Mouse (Mus musculus) hindbrain, embryonic 16.5 days (tissue): ENCODE results near the gene Ksr1. TPM values are rescaled to one million over a fixed set of nuclear protein-coding genes. Genes with fewer than 3 reads are reported as not detected.

Source experiments
- ATAC-seq: fragments of 200-750 bp; cut with Nextera tagmentation; 2 replicates; pipeline ENCODE4 v1.8.0; 2017; ENCODE audit warnings: moderate TSS enrichment, moderate library complexity
- H3K27ac ChIP-seq: fragments of 300-500 bp; sonication (generic); 2 replicates; pipeline ENCODE4 v1.5.1; 2014; ENCODE audit warnings: low read depth, mild to moderate bottlenecking, control low read depth, low read length, moderate library complexity
- H3K27me3 ChIP-seq: fragments of 300-500 bp; sonication (generic); replicated peaks from 2 replicates; pipeline ENCODE4 v1.6.1; 2014; ENCODE audit warnings: low read length; ENCODE audit not compliant: control insufficient read depth, insufficient read depth
- H3K36me3 ChIP-seq: fragments of 300-500 bp; sonication (generic); 2 replicates; pipeline ENCODE4 v1.6.1; 2014; ENCODE audit warnings: mild to moderate bottlenecking, low read length, moderate library complexity, mixed read lengths; ENCODE audit not compliant: control insufficient read depth, insufficient read depth
- H3K4me1 ChIP-seq: fragments of 300-500 bp; sonication (generic); 2 replicates; pipeline ENCODE4 v1.6.1; 2014; ENCODE audit warnings: low read depth, low read length; ENCODE audit not compliant: control insufficient read depth, insufficient read depth
- H3K4me2 ChIP-seq: fragments of 300-500 bp; sonication (generic); 2 replicates; pipeline ENCODE4 v1.6.1; 2014; ENCODE audit warnings: mild to moderate bottlenecking, low read length, control low read depth, moderate library complexity
- H3K4me3 ChIP-seq: fragments of 300-500 bp; sonication (generic); 2 replicates; pipeline ENCODE4 v1.5.1; 2014; ENCODE audit warnings: mild to moderate bottlenecking, low read length, control low read depth, moderate library complexity
- H3K9ac ChIP-seq: fragments of 300-500 bp; sonication (generic); 2 replicates; pipeline ENCODE4 v1.6.1; 2014; ENCODE audit warnings: low read depth, mild to moderate bottlenecking, control low read depth, low read length, moderate library complexity
- H3K9me3 ChIP-seq: fragments of 300-500 bp; sonication (generic); 2 replicates; pipeline ENCODE4 v1.6.1; 2014; ENCODE audit warnings: mild to moderate bottlenecking, low read length, moderate library complexity; ENCODE audit not compliant: control insufficient read depth
- whole genome bisulfite sequencing: fragments of 180-500 bp; shearing (Covaris S2); extraction: QIAGEN DNeasy Blood & Tissue Kit; methylation state at CpG from one replicate; pipeline ENCODE4 v1.1.7; 2014; 5-methylcytosine and 5-hydroxymethylcytosine counted together
- polyA plus RNA-seq: library from polyadenylated mRNA; unstranded; fragments of >200 nt; fragmentation: Nextera tagmentation; extraction: Ambion mirVana; gene quantifications from 2 replicates; pipeline ENCODE4 v1.2.1, GENCODE M21; 2015

Gene Ksr1
- polyA plus RNA-seq, 1 experiment from 2014 or later, result 4.4 TPM

DNA sequence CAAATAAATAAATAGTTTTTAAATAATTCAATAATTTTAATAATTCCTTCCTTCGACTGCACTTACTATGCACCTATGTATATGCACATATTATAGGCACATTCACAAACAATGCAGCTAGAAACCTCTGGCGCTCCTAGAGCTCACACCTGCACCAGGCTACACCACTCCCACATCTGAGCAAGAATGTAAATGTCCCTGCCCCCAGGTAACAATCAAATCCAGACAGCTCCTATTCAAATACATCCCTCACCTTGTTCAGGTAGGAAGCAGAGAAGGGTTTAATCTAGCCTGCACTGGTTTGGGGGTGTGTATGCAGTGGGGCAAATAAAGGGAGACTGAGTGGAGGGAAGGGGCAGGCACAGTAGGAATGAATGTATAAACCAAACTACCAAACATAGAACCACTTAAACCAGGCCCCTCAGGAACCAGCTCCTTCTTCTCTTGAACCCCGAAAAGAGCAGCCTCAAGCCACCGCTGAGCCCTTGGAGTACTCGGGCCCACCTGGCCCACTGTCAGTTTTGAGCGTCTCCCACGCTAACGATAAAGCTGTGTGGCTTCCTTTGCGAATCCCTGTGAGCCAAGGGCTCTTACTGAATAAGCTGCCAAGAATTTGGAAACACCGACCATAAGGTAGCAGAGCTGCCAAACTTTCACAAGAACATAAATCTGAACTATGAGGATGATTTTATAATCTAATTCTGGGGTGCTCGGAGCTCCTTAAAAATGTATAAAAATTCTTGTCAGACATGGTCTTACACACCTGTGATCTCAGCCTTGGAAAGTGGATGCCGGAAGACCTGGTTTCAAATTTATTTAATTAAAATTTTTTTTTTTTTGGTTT is 167.8 kb downstream of the Ksr1 start:
- H3K9ac ChIP-seq, result no peak overlapping the region
- ATAC-seq, result no peak
- H3K4me2 ChIP-seq, result no peak overlapping the region
- WGBS, result 83% methylated on average over 12 of the region's 12 CpGs
- H3K27me3 ChIP-seq, result no peaks in the 10 kb centered on the region
- H3K9me3 ChIP-seq, result no peaks in the 10 kb centered on the region
- H3K4me3 ChIP-seq, result no peak overlapping the region
- H3K4me1 ChIP-seq, result peaks cover 2% of the 10 kb centered on the region
- no peak overlapping the region for H3K27ac ChIP-seq
- H3K36me3 ChIP-seq, result no peaks in the 10 kb centered on the region

DNA sequence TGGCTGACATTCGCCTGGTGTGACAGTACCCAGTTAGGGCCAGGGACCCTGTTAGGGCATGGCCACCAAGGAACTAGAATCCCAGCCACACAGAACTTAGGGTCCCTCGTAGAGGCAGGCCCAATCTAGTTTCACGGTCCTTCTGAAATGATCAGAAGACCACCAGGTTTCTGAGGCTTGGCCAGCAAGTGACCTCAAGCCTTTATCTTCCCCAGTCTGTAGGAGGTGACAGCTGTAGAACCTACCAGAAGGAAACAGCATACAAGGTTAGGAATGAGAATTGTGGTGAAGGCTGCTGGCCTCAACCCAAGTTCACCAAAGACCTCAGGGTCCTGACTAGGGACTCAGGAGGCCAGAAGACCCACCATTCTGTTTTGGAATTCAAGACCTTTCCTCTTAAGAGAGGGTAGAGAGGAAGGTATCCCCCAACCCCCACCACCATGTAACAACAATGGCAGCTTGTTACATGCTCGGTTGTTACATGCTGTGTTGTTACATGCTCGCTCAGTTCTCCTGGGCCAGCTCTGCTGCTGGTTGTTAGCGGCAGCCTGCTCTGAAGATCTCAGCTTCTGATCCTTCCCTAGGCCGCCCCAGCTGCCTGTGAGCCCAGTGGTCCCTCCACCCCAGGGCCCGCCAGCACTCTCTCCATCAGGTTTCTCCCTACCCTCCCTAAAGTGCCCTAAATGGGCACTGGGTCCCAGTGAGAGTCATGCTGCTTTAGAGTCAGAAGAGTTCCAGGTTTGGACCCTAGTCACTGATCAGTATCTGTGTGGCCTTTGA is 169.3 kb downstream of the Ksr1 start:
- no peak for ATAC-seq

DNA sequence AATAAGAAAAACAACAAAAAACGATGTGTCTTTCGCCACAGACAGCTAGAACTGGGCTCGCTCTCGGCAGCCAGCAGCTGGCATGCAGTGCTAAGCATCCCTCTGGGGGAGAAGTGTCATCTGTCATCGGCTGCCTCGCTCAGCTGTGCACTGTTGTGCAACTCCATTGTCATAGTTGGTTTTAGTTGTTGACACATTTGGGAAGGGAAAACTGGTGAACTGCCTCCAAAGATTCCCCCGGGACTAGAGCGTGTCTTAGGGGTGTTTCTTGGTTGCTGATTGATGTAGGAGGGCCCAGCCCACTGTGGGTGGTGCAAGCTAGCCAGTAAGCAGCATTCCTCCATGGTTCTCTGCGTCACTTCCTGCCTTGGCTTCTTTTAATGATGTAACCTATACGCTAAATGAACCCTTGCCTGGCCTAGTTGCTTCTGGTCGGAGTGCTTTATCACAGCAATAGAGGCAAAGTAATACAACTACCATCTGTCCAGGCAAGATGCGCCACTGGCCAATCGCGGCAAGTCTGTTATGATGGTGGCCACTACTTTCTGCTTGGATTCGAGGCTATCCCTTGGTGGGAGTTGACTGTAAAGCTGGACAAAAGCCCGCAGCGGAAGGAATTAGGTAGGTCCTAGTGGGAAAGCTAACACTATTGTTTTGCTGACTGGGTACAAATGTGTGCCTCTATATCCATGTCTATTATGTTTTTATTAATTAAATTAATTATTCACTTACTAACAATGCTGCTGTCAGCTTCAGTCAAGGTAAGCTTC is 172.6 kb downstream of the Ksr1 start:
- Histone ChIP-seq H3K9ac (no peak overlapping the region), H3K4me1 (peaks cover 8% of the 10 kb centered on the region), H3K9me3 (no peaks in the 10 kb centered on the region), H3K36me3 (no peaks in the 10 kb centered on the region), H3K27ac (peak overlapping the region; percentile 1; the same call in 1 of the 2 replicates), H3K4me3 (peak overlapping the region; percentile 16; the same call in 1 of the 2 replicates), H3K27me3 (no peaks in the 10 kb centered on the region), H3K4me2 (peak overlapping the region; percentile 40)
- ATAC-seq, result peak; percentile 72
- 51% methylated on average over 17 of the region's 17 CpGs for WGBS

More for the DNA sequence above, 169.3 kb downstream of the Ksr1 start:
- 72% methylated on average over 8 of the region's 8 CpGs for WGBS
- Histone ChIP-seq H3K4me1 (peaks cover 8% of the 10 kb centered on the region), H3K4me2 (no peak overlapping the region), H3K9me3 (no peaks in the 10 kb centered on the region), H3K27ac (no peak overlapping the region), H3K27me3 (no peaks in the 10 kb centered on the region), H3K9ac (no peak overlapping the region), H3K4me3 (no peak overlapping the region), H3K36me3 (no peaks in the 10 kb centered on the region)

DNA sequence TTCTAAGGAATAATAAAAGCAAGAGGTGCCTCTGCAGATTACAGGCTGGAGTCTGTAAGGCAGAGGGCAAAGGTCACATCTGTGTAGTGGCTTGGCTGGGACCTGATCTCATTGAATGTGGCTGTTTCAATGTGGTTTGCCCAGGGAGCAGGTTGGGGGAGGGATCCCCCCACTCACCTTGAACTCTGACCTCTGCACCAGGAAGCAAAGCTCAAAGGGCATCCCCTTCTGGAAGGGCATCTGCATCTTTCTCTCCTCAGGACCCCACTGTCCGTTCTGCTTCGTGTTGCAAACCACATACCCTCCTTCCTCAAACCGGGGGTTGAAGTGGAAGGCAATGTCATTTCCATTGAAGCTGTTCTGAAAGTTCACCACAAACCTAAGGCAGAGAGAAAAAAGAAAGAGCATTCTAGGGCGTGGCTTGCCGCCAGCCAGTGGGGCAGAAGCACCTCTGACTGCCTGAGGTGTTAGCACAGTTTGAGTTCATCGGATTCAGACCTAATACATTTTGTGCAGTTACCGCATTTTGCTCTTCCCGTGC is 173.3 kb downstream of the Ksr1 start:
- Histone ChIP-seq H3K4me2 (peak overlapping the region; percentile 40), H3K4me1 (peaks cover 8% of the 10 kb centered on the region), H3K9ac (no peak overlapping the region), H3K9me3 (no peaks in the 10 kb centered on the region), H3K4me3 (peak overlapping the region; percentile 16; the same call in 1 of the 2 replicates), H3K27ac (peak overlapping the region; percentile 1; the same call in 1 of the 2 replicates), H3K27me3 (no peaks in the 10 kb centered on the region), H3K36me3 (no peaks in the 10 kb centered on the region)
- ATAC-seq, result peak; percentile 11; the same call in 1 of the 2 replicates
- WGBS, result 56% methylated on average over 8 of the region's 8 CpGs

DNA sequence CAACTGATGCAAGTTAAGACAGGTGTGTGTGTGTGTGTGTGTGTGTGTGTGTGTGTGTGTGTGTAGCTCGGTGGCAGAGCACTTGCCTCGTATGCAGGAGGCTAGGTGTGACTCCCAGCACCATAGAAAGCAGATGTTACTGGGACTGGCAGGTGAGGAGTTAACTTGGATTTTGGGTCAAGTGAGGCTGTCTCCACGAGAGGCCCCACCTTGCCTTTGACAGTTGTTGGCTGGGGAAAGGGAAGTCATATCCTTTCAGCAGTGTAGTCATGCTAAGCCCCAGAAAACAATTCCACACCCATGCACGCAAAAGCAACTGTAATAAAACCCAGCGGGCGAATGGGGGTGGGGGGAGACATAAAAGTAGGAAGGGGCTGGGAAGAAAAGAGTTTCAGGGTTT is 173.9 kb downstream of the Ksr1 start:
- H3K4me3 ChIP-seq, result no peak overlapping the region
- no peaks in the 10 kb centered on the region for H3K36me3 ChIP-seq
- ATAC-seq, result no peak
- H3K27me3 ChIP-seq, result no peaks in the 10 kb centered on the region
- H3K4me1 ChIP-seq, result peaks cover 8% of the 10 kb centered on the region
- H3K27ac ChIP-seq, result no peak overlapping the region
- 54% methylated on average over 6 of the region's 6 CpGs for WGBS
- no peak overlapping the region for H3K4me2 ChIP-seq
- no peak overlapping the region for H3K9ac ChIP-seq
- no peaks in the 10 kb centered on the region for H3K9me3 ChIP-seq

DNA sequence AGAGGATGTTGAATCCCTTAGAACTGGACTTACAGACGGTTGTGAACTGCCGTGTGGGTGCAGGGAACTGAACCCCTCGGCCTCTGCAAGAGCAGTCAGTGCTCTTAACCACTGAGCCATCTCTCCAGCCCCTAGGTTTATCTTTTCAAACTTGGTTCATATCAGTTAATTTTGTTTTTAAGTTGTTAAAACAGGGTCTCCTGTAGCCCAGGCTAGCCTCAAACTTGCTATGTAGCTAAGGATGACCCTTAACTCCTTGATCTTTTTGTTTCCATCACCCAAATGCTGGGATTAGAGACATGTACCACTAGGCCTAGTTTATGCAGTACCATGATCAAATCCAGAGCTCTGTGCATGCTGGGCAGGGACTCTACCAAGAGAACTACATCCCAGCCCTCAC is 174.5 kb downstream of the Ksr1 start:
- no peak overlapping the region for H3K4me3 ChIP-seq
- WGBS, result 89% methylated on average over 3 of the region's 3 CpGs

DNA sequence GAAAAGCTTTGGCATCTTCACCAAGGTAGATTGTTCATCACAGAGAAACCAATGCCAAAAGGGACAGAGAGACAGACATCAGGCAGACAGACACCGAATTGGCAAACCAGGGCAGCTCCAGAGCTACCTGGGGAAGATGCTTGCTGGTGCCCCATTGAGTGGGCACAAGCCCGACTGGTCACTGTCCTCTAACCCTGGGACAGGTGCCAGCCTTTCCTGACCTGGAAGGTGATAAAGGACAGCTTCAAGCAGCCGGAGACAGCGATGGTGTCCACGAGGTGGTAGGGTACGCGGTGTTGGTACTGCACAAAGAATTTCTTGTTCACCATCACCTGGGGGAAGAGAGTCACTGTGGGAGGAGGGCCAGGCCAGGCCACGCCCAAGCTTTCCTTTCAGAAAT is 175.1 kb downstream of the Ksr1 start:
- Histone ChIP-seq H3K9ac (no peak overlapping the region), H3K27ac (no peak overlapping the region), H3K27me3 (no peaks in the 10 kb centered on the region), H3K36me3 (no peaks in the 10 kb centered on the region), H3K4me3 (no peak overlapping the region), H3K4me1 (peaks cover 8% of the 10 kb centered on the region), H3K4me2 (no peak overlapping the region), H3K9me3 (no peaks in the 10 kb centered on the region)
- no peak for ATAC-seq
- WGBS, result 87% methylated on average over 8 of the region's 8 CpGs

More for the DNA sequence above, 174.5 kb downstream of the Ksr1 start:
- Histone ChIP-seq H3K9ac (no peak overlapping the region), H3K4me2 (no peak overlapping the region), H3K27ac (no peak overlapping the region), H3K4me1 (peaks cover 8% of the 10 kb centered on the region), H3K9me3 (no peaks in the 10 kb centered on the region), H3K27me3 (no peaks in the 10 kb centered on the region), H3K36me3 (no peaks in the 10 kb centered on the region)
- no peak for ATAC-seq

DNA sequence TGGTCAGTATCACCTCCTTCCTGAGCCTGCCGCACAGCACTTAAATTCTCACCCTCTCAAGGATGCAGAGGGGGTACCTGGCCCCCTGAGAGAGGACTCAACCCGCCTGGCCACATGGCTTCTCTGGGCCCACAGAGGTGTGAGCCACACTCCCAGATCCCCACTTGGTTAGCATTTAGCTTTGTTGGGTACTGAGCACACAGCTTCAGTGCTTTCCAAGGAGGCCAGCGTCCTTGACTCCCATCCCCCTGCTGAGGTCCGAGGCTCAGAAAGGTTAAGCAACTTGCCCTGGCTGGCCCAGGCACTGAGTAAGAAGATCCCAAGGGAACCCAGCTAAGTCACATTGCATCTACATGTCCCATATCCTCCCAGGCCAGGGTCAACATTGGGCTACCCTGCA is 178.1 kb downstream of the Ksr1 start:
- no peak for ATAC-seq
- H3K27me3 ChIP-seq, result no peaks in the 10 kb centered on the region
- no peaks in the 10 kb centered on the region for H3K36me3 ChIP-seq
- no peak overlapping the region for H3K27ac ChIP-seq
- no peak overlapping the region for H3K4me3 ChIP-seq
- H3K9me3 ChIP-seq, result no peaks in the 10 kb centered on the region
- WGBS, result 89% methylated on average over 4 of the region's 4 CpGs
- H3K9ac ChIP-seq, result no peak overlapping the region
- peaks cover 3% of the 10 kb centered on the region for H3K4me1 ChIP-seq
- H3K4me2 ChIP-seq, result no peak overlapping the region
